Mouse (Mus musculus) MEL-GATA-1-ER (cell line): ENCODE measurements around the gene Rapgef2.
"Not testable (repeated sequence)": the region's sequence is repeated elsewhere in the genome, so short reads cannot be mapped to it uniquely, and the experiment has no call there.

Experiments used
- DNase-seq: peaks from one replicate; pipeline ENCODE4 v3.0.0-alpha.2; 2012; ENCODE audit warnings: low read depth; ENCODE audit errors: extremely low read depth

Rapgef2 gene

GRCm38 (mm10) chr3:79237619-79238342 lies 48.5 kb downstream of the Rapgef2 start:
- peak; percentile 98 for DNase-seq

- no peak for DNase-seq
Observed at GRCm38 (mm10) chr3:79234485-79234884, 51.8 kb downstream of the Rapgef2 start.

GRCm38 (mm10) chr3:79233478-79234415 lies 52.6 kb downstream of the Rapgef2 start:
- DNase-seq = peak; percentile 85

- peak; percentile 26 for DNase-seq
Observed at GRCm38 (mm10) chr3:79230718-79231117, 55.6 kb downstream of the Rapgef2 start.

- DNase-seq = no peak
Observed at GRCm38 (mm10) chr3:79229546-79229945, 56.8 kb downstream of the Rapgef2 start.

- DNase-seq = no peak
Observed at GRCm38 (mm10) chr3:79228304-79228703, 58.0 kb downstream of the Rapgef2 start.

GRCm38 (mm10) chr3:79227356-79228088 lies 58.8 kb downstream of the Rapgef2 start:
- no peak for DNase-seq

GRCm38 (mm10) chr3:79226807-79227206 lies 59.5 kb downstream of the Rapgef2 start:
- not testable (repeated sequence) for DNase-seq

- no peak for DNase-seq
Observed at GRCm38 (mm10) chr3:79225888-79226287, 60.4 kb downstream of the Rapgef2 start.

- DNase-seq = no peak
Observed at GRCm38 (mm10) chr3:79224352-79224751, 62.0 kb downstream of the Rapgef2 start.

GRCm38 (mm10) chr3:79223281-79223680 lies 63.0 kb downstream of the Rapgef2 start:
- no peak for DNase-seq

GRCm38 (mm10) chr3:79222192-79222960 lies 63.9 kb downstream of the Rapgef2 start:
- DNase-seq = no peak

- peak; percentile 55 for DNase-seq
Observed at GRCm38 (mm10) chr3:79221296-79222191, 64.8 kb downstream of the Rapgef2 start.

GRCm38 (mm10) chr3:79219144-79219930 lies 67.0 kb downstream of the Rapgef2 start:
- DNase-seq = no peak

- DNase-seq = no peak
Observed at GRCm38 (mm10) chr3:79218566-79219051, 67.7 kb downstream of the Rapgef2 start.

GRCm38 (mm10) chr3:79210243-79210642 lies 76.1 kb downstream of the Rapgef2 start:
- DNase-seq = no peak

GRCm38 (mm10) chr3:79207216-79207615 lies 79.1 kb downstream of the Rapgef2 start:
- DNase-seq = no peak

- DNase-seq = no peak
Observed at GRCm38 (mm10) chr3:79206524-79206923, 79.8 kb downstream of the Rapgef2 start.

GRCm38 (mm10) chr3:79205981-79206380 lies 80.3 kb downstream of the Rapgef2 start:
- no peak for DNase-seq
